Mouse (Mus musculus): ENCODE data around the gene Sox18.
A peak's percentile ranks its signal among the peaks of the same experiment; 100 is the strongest.

The Sox18 gene

DNA sequence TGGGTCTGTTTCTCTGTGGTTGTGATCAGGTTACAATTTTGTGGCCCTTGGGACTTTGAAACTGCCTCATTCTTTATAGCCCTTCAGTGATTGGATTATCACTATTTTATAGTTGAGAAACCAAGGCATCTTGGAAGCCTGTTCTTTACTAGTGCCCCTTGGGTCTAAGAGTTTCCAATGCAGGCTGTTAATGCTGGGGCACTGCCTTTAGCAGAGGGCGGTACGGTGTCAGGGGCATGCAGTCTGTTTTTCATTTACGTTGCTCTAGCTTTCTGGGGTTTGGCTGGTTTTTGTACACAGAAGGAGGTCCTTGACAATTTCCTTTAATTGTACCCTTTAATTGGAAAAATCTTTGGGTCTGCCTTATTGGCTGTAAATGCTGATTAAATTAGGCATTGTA is 25.8 kb downstream of the Sox18 start:
- DNase-seq, result no peak

GRCm38 (mm10) chr2:181644361-181644760 is 27.1 kb downstream of the Sox18 start:
- peak; percentile 71 for DNase-seq

DNA sequence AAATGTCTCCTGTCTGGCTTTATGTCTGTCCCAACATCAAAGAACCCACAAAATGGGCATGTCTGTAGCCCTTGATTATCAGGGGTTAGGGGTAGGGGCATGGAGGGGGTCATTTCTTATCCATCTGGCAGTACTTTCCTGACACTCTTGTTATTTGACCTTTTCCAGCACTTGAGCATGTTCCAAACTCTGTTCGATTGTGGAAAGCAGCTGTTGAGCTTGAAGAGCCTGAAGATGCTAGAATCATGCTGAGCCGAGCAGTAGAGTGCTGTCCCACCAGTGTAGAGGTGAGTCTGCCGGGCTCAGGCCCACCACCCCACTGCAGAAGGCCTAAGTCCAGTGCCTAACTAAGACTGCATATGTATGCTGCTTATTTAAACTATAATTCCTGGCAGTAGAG is 35.6 kb downstream of the Sox18 start:
- DNase-seq, result no peak

- DNase-seq, result no peak
Measured at GRCm38 (mm10) chr2:181632624-181633023, 38.8 kb downstream of the Sox18 start.

DNA sequence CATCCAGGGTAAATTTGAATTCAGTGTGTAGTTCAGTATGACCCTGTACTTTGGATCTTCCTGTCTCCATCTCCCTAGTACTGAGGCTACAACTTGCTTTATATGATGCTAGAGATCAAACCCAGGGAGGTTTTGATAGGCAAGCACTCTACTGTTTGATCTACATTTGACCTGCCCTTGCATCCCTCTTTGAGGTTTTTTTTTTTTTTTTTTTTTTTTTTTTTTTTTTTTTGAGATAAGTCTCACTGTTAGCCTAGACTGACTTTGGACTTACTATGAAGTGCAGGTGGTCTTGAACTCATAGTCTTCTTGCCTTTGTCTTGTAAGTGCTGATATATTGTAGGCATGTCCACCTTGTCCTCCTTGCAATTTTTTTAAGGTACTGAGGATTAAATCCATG is 43.0 kb downstream of the Sox18 start:
- no peak for DNase-seq

DNA sequence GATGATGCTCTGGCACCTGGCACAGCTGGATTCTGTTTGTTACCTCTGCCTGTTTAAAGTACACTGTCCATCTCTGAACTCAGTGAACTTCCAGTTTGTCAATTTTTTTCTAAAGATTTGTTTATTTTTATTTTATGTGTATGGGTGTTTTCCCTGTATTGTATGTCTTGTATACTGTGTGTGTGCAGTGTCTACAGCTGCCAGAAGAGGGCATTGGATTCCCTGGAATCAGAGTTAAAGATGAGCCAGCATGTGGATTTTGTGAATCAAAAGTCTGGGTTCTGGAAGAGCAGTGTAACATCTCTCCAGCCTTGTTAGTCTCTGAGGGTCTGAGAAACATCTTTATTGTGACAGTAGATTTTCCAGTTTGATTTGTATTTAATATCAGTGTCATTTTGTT is 48.0 kb downstream of the Sox18 start:
- peak; percentile 50 for DNase-seq

All from thymus, postnatal 4 days (tissue).